Mouse (Mus musculus): Measurements from ENCODE around the gene Tmem205. TPM values are rescaled to one million over a fixed set of nuclear protein-coding genes. Genes with fewer than 3 reads are reported as not detected.

Gene Tmem205
- polyA plus RNA-seq, 2 experiments from 2014 or later = 2.6 to 4.7 TPM

DNA sequence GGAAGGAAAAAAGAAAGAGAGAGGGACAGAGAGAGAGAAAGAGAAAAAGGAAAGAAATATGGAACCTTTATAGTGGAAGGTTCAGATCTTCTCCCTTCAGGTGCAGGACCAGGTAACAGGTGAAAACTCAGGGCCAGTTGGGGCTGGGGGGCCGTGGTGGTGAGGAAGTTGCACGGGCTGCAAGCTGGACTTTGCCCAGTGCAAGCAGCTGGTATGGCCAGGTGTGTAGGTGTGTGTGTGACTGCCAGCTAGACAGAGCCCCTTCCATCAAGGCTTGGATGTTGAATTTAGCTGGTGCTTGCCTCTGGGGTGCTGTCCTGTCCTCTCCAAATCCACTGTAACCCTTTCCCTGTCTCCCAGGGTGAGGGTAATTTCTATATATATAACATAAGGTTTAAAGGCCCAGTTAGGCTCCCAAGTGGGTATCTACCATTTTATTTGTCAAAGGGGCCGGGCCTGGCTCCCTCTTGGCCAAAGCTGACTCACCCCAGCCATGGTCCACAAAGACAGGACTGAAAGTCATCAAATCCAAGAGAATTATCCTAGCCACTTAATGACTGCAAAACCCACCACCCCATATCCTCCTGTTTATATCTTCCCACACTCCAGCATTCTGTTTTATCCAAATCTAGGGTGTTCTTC is 10.4 kb downstream of the Tmem205 start:
- ATAC-seq = no peak

DNA sequence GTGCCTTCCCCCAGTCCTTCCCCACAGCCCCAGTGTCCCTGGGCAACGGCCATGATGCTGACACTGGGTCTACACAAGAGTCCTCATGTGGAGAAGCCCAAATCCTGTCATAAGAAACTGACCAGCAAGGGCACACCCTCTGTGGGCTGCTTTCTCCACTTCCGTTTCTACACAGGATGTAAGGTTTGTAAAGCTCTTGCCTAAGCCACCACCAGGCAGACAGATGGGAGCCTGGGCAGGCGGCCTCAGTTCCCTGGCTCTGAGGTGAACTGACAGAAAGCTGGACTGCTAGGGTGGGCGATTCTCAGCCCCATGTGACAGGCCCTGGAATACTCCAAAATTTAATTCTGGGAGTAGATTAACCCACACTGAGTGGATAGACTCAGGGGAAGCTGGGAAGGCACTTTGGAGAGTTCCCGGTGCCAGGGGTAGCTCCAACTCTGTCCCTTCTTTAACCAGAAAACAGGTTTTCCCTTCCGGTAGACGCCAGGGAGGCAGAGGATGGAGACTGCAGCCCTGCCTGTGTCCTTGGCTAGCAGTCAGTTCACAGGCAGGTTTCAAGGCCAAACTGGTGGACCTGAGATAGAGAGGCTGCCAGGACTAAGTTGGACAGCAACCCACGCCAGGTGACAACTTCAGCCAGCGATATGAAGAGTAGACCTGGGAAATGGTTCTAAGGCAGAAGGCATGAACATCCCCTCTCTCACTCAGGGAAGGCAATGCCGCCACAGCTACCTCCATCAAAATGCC is 17.7 kb downstream of the Tmem205 start:
- no peak for ATAC-seq

DNA sequence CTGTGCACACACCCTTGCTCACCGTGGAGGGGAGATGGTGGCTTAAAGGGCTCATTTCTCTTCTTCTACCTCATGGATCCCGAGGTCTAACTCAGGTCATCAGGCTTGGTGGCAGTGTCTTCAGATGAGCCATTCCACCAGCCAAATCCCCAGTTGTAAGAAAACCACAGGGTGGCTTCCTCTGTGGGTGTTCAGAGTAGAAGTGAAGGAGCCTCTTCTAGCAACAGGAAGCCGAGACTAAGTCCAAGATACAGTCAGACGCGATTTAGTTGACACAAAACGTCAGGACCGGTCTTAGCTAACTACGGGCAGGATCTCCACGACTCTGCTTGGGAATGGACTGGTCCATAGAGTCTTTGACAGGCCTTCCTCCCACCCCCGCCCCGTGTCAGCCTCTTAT is 19.1 kb downstream of the Tmem205 start:
- no peak for ATAC-seq

DNA sequence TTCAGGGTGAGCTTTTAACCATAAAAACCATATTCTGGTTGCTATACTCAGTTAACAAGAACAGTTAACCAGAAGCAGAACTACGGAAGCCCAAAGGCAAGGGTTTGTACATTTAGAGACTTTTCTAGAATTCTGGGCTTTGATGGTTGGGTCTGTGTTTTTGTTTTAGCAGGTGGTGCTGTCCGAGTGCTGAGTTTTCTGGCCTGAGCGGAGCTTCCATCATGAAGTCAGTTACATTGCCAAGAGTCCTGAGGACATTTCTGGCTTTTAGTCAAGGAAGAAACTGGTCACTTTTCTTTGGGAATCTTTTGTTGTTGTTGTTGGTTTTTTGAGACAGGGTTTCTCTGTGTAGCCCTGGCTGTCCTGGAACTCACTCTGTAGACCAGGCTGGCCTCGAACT is 23.3 kb downstream of the Tmem205 start:
- no peak for ATAC-seq

DNA sequence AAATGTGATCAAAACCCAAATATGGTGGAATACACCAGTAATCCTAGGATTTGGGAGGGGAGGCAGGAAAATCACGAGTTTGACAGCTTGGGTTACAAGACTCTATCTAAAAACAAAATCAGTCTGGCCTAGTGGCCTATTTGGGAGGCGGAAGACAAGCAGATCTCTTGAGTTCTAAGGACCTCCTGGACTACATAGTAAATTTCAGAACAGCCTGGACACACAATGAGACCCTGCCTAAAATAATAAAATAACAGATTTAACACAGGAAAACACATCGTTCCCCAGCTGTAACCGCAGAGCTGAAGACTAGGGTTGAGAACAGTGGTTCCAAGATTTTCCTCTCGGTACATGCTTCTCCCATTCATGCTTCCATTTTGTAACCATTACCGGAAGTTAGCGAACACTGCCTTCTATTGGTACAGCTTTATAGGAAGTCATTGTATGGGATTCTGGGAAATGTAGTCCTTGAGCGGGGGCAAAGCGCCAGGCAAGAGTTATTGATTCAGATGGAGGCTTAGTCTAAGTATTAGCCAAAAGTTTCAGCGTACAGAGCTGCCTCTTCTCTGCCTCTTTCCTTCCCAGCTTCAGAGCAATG is 26.0 kb downstream of the Tmem205 start:
- ATAC-seq = peak; percentile 94

DNA sequence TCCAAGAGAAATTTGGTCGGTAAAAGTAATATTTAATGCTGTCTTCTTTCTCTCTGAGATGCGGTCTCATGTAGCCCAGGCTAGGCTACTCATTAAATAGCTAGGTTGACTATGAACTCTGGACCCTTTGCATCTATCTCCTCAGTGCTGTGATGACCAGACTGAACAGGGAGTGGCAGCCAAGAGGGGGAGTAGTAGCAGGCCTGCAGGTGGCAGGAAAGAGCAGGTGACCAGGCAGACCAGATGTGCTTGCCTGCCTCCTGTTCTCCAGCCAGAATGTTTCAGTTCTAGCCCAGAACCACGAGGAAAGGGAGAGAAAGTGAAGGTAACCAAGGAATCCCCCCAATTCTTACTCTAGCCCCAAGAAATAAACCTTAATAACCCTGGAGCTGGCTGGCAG is 38.1 kb downstream of the Tmem205 start:
- no peak for ATAC-seq

DNA sequence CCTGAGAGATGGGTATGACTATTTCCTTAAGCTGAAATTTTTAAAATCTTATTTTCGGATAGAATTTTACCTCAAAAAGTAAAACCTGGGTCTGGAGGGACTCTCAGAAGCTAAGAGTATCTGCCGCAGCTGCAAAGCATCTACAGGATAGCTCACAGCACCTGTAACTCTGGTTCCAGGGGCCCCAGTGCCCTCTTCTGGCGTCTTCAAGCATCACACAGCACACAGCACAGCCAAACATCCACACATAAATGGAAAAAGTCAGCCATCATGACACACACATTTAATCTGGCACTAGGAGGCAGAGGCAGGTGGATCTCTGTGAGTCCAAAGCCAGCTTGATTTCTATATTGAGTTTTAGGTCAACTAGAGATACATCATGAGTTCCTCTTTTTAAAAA is 50.8 kb downstream of the Tmem205 start:
- no peak for ATAC-seq

DNA sequence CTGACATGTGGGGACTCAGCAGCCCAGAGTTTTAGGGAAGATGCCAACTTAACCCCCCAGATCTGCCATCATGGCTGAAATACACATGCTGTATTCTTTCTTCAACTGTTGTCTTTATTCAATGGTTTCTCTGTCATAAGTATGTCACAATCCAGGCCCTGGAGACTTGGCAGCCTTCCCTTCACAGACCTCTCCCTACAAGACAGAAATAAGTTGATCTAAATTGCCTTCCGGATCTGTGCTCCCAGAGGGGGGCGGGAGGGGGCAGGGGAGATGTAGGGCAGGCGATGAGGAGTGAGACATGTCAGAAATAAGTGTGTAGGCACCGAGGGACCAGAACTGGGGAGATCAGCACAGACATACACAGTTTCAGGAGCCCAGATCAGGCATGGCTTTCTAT is 55.2 kb downstream of the Tmem205 start:
- no peak for ATAC-seq

Other genes with a start within 250 kb of the Tmem205 start
- gene Ldlr, start 204.1 kb downstream of the Tmem205 start, polyA plus RNA-seq (2017; shearing (Covaris generic)) = 10 to 100 TPM; 12.6 to 20.6 TPM
- 10 to 100 TPM; 18.7 to 25.8 TPM for gene Spc24, start 167.3 kb downstream of the Tmem205 start, polyA plus RNA-seq (2017; shearing (Covaris generic))
- not detected for gene Kank2, start 128.8 kb downstream of the Tmem205 start, polyA plus RNA-seq (2017; shearing (Covaris generic))
- gene Angptl8, start 92.0 kb downstream of the Tmem205 start, polyA plus RNA-seq (2017; shearing (Covaris generic)) = not detected
- 1 to 10 TPM in 1 of 2 experiments, under 1 TPM in 1; 0.94 to 1.8 TPM for gene Dock6, start 74.9 kb downstream of the Tmem205 start, polyA plus RNA-seq (2017; shearing (Covaris generic))
- 1 to 10 TPM; 5.8 to 7.1 TPM for gene Rab3d, start 9.4 kb downstream of the Tmem205 start, polyA plus RNA-seq (2017; shearing (Covaris generic))
- not detected for gene Ccdc159, start 85 bp downstream of the Tmem205 start, polyA plus RNA-seq (2017; shearing (Covaris generic))
- gene Plppr2, start 9.5 kb upstream of the Tmem205 start, polyA plus RNA-seq (2017; shearing (Covaris generic)) = under 1 TPM; 0.17 to 0.36 TPM
- 1 to 10 TPM; 2.1 to 3.8 TPM for gene Swsap1, start 28.2 kb upstream of the Tmem205 start, polyA plus RNA-seq (2017; shearing (Covaris generic))
- gene Epor, start 36.0 kb upstream of the Tmem205 start, polyA plus RNA-seq (2017; shearing (Covaris generic)) = under 1 TPM in 1 of 2 experiments, not detected in 1; 0.36 TPM
- gene Rgl3, start 61.9 kb upstream of the Tmem205 start, polyA plus RNA-seq (2017; shearing (Covaris generic)) = not detected
- not detected for gene Ccdc151, start 75.1 kb upstream of the Tmem205 start, polyA plus RNA-seq (2017; shearing (Covaris generic))
- 10 to 100 TPM; 28.9 to 43.9 TPM for gene Prkcsh, start 75.2 kb upstream of the Tmem205 start, polyA plus RNA-seq (2017; shearing (Covaris generic))
- not detected for gene Elavl3, start 124.5 kb upstream of the Tmem205 start, polyA plus RNA-seq (2017; shearing (Covaris generic))
- not detected for gene Gm49318, start 143.7 kb upstream of the Tmem205 start, polyA plus RNA-seq (2017; shearing (Covaris generic))
- 1 to 10 TPM; 3.3 to 4.0 TPM for gene Zfp653, start 143.8 kb upstream of the Tmem205 start, polyA plus RNA-seq (2017; shearing (Covaris generic))
- gene Ecsit, start 157.9 kb upstream of the Tmem205 start, polyA plus RNA-seq (2017; shearing (Covaris generic)) = 10 to 100 TPM; 31.0 to 31.1 TPM
- gene Cnn1, start 171.7 kb upstream of the Tmem205 start, polyA plus RNA-seq (2017; shearing (Covaris generic)) = not detected
- gene Elof1, start 189.6 kb upstream of the Tmem205 start, polyA plus RNA-seq (2017; shearing (Covaris generic)) = 100 to 1,000 TPM in 1 of 2 experiments, 10 to 100 TPM in 1; 96.8 to 108 TPM
- 100 to 1,000 TPM; 208 to 219 TPM for gene Acp5, start 208.2 kb upstream of the Tmem205 start, polyA plus RNA-seq (2017; shearing (Covaris generic))
- 10 to 100 TPM; 49.5 to 56.8 TPM for gene Pigyl, start 229.3 kb upstream of the Tmem205 start, polyA plus RNA-seq (2017; shearing (Covaris generic))